ENCODE assay signal across 8 mouse cellular contexts in genomic region chr3:96245003-96245886, GRCm38 (mm10). TPM values are rescaled to one million over a fixed set of nuclear protein-coding genes. Genes with fewer than 3 reads are reported as not detected.
DNase-seq lines count a peak whose midpoint lies in the region; ATAC-seq lines count a peak whose summit lies in the region.
"Not testable (repeated sequence)": the region's sequence is repeated elsewhere in the genome, so short reads cannot be mapped to it uniquely, and the experiment has no call there.

Gene Hist2h2aa1 (plus strand): TSS chr3:96245497.

- peak within 1 kb of the TSS; percentile 66 for H3K4me2 ChIP-seq in hindbrain, embryonic 13.5 days

- H3K27ac ChIP-seq in hindbrain, embryonic 13.5 days, result peak within 1 kb of the TSS; percentile 99

- peak within 1 kb of the TSS; percentile 80 for H3K9ac ChIP-seq in hindbrain, embryonic 13.5 days

- under 1% methylated on average over 36 of the region's 88 CpGs for WGBS in hindbrain, embryonic 13.5 days

- peak within 1 kb of the TSS; percentile 50 for H3K4me3 ChIP-seq in hindbrain, embryonic 13.5 days

- peak; percentile 94 for DNase-seq in MEL-GATA-1-ER (ENCODE audit: extremely low read depth, low read depth)
- peak; percentile 90 for DNase-seq in cerebellum, postnatal 10 days
- peak; percentile 82 to 83 for DNase-seq in frontal cortex, postnatal 25 days (ENCODE audit: low spot score in 2 of 2)
- DNase-seq in layer of hippocampus, postnatal 25 days (ENCODE audit: extremely low spot score in 1 of 2, low spot score in 1 of 2), result peak; percentile 77 to 90
- peak; percentile 81 for DNase-seq in lung, postnatal 14 days
- DNase-seq in ovary, postnatal 36 days (ENCODE audit: low spot score), result peak; percentile 83
- peak; percentile 90 for DNase-seq in thymus, postnatal 25 days

- peaks cover 32% of the 10 kb centered on the region for H3K4me1 ChIP-seq in hindbrain, embryonic 13.5 days (replicated peaks)

- not testable (repeated sequence) for H3K9me3 ChIP-seq in hindbrain, embryonic 13.5 days

- not testable (repeated sequence) for H3K27me3 ChIP-seq in hindbrain, embryonic 13.5 days

- ATAC-seq in hindbrain, embryonic 13.5 days (ENCODE audit: low FRiP score), result peak; percentile 90

- H3K36me3 ChIP-seq in hindbrain, embryonic 13.5 days, result not testable (repeated sequence)

RNA-seq across cellular contexts. Expression of gene Hist2h2aa1, which starts in this region (rescaled TPM):
- 15.6 and 29.2 TPM in 2 replicates for polyA plus RNA-seq in hindbrain, embryonic 13.5 days (2015; fragmentation: Nextera tagmentation; extraction: Ambion mirVana)
- 1 to 10 TPM; 3.0 to 6.9 TPM for total RNA-seq in layer of hippocampus, postnatal 25 days (2021)

Comparison
In these comparisons a context has a peak if more than half of its experiments do, and no peak if none do; other contexts are left out.
1. Peak in every context shown above with its lines: DNase-seq, ATAC-seq, H3K4me3 ChIP-seq and H3K27ac ChIP-seq.